Mouse (Mus musculus) limb, embryonic 10.5 days (tissue): ENCODE data around the gene Chrm3. TPM values are rescaled to one million over a fixed set of nuclear protein-coding genes. Genes with fewer than 3 reads are reported as not detected.

Experiments
- DNase-seq: peaks from one replicate; pipeline ENCODE4 v3.0.0-alpha.2; 2017; ENCODE audit warnings: low spot score
- H3K27ac ChIP-seq: fragments of 300-500 bp; sonication (generic); 2 replicates; pipeline ENCODE4 v1.5.1; 2016; ENCODE audit warnings: mild to moderate bottlenecking
- H3K27me3 ChIP-seq: fragments of 300-500 bp; sonication (generic); 2 replicates; pipeline ENCODE4 v1.6.1; 2016; ENCODE audit warnings: low read depth, mild to moderate bottlenecking; ENCODE audit not compliant: poor library complexity, severe bottlenecking
- H3K36me3 ChIP-seq: fragments of 300-500 bp; sonication (generic); 2 replicates; pipeline ENCODE4 v1.6.1; 2016; ENCODE audit warnings: mild to moderate bottlenecking, moderate library complexity
- H3K4me1 ChIP-seq: fragments of 300-500 bp; sonication (generic); 2 replicates; pipeline ENCODE4 v1.6.1; 2016
- H3K4me3 ChIP-seq: fragments of 300-500 bp; sonication (generic); 2 replicates; pipeline ENCODE4 v1.5.1; 2016; ENCODE audit warnings: mild to moderate bottlenecking, moderate library complexity
- H3K9me3 ChIP-seq: fragments of 300-500 bp; sonication (generic); replicated peaks from 2 replicates; pipeline ENCODE4 v1.6.1; 2016; ENCODE audit warnings: mild to moderate bottlenecking
- WGBS: fragments of 180-500 bp; shearing (Covaris S2); methylation state at CpG from one replicate; pipeline ENCODE4 v1.1.7; 2016; 5-methylcytosine and 5-hydroxymethylcytosine counted together
- polyA plus RNA-seq: library from polyadenylated mRNA; unstranded; fragments of >200 nt; fragmentation: Nextera tagmentation; extraction: Ambion mirVana; gene quantifications from 2 replicates; pipeline ENCODE4 v1.2.1, GENCODE M21; 2016

Chrm3 gene
- polyA plus RNA-seq, 1 experiment from 2014 or later = not detected

- no peak overlapping the region for H3K27ac ChIP-seq
- WGBS = 88% methylated on average over 4 of the region's 4 CpGs
Measured at GRCm38 (mm10) chr13:10284331-10284730, 76.3 kb downstream of the Chrm3 start.

GRCm38 (mm10) chr13:10274907-10275306, 85.7 kb downstream of the Chrm3 start:
- Histone ChIP-seq H3K27me3 (no peaks in the 10 kb centered on the region), H3K36me3 (no peaks in the 10 kb centered on the region), H3K4me3 (no peak overlapping the region), H3K4me1 (no peaks in the 10 kb centered on the region), H3K27ac (no peak overlapping the region), H3K9me3 (no peaks in the 10 kb centered on the region)
- no peak for DNase-seq
- 81% methylated on average over 1 of the region's 1 CpGs for WGBS

More at GRCm38 (mm10) chr13:10284331-10284730, 76.3 kb downstream of the Chrm3 start:
- Histone ChIP-seq H3K27me3 (no peaks in the 10 kb centered on the region), H3K4me1 (no peaks in the 10 kb centered on the region), H3K4me3 (no peak overlapping the region), H3K9me3 (no peaks in the 10 kb centered on the region), H3K36me3 (no peaks in the 10 kb centered on the region)
- DNase-seq = no peak

- 90% methylated on average over 3 of the region's 3 CpGs for WGBS
- H3K4me3 ChIP-seq = no peak overlapping the region
Measured at GRCm38 (mm10) chr13:10263784-10264183, 96.9 kb downstream of the Chrm3 start.

GRCm38 (mm10) chr13:10253049-10253448, 107.6 kb downstream of the Chrm3 start:
- no peaks in the 10 kb centered on the region for H3K4me1 ChIP-seq
- H3K9me3 ChIP-seq = no peaks in the 10 kb centered on the region
- H3K36me3 ChIP-seq = no peaks in the 10 kb centered on the region
- H3K4me3 ChIP-seq = no peak overlapping the region
- no peaks in the 10 kb centered on the region for H3K27me3 ChIP-seq
- no peak for DNase-seq
- H3K27ac ChIP-seq = no peak overlapping the region

More at GRCm38 (mm10) chr13:10263784-10264183, 96.9 kb downstream of the Chrm3 start:
- DNase-seq = no peak
- no peaks in the 10 kb centered on the region for H3K4me1 ChIP-seq
- no peak overlapping the region for H3K27ac ChIP-seq
- no peaks in the 10 kb centered on the region for H3K9me3 ChIP-seq
- no peaks in the 10 kb centered on the region for H3K36me3 ChIP-seq
- H3K27me3 ChIP-seq = no peaks in the 10 kb centered on the region

GRCm38 (mm10) chr13:10251499-10252179, 109.0 kb downstream of the Chrm3 start:
- H3K27ac ChIP-seq = no peak overlapping the region
- no peaks in the 10 kb centered on the region for H3K4me1 ChIP-seq
- 90% methylated on average over 5 of the region's 5 CpGs for WGBS
- no peaks in the 10 kb centered on the region for H3K27me3 ChIP-seq
- DNase-seq = no peak
- H3K9me3 ChIP-seq = no peaks in the 10 kb centered on the region
- no peak overlapping the region for H3K4me3 ChIP-seq
- no peaks in the 10 kb centered on the region for H3K36me3 ChIP-seq

GRCm38 (mm10) chr13:10244243-10244998, 116.2 kb downstream of the Chrm3 start:
- DNase-seq = no peak

GRCm38 (mm10) chr13:10240238-10240637, 120.4 kb downstream of the Chrm3 start:
- H3K27me3 ChIP-seq = no peaks in the 10 kb centered on the region
- no peak overlapping the region for H3K4me3 ChIP-seq
- no peak overlapping the region for H3K27ac ChIP-seq
- H3K4me1 ChIP-seq = no peaks in the 10 kb centered on the region
- no peak for DNase-seq
- H3K36me3 ChIP-seq = no peaks in the 10 kb centered on the region
- WGBS = 87% methylated on average over 3 of the region's 3 CpGs
- no peaks in the 10 kb centered on the region for H3K9me3 ChIP-seq

More at GRCm38 (mm10) chr13:10244243-10244998, 116.2 kb downstream of the Chrm3 start:
- Histone ChIP-seq H3K27me3 (no peaks in the 10 kb centered on the region), H3K4me1 (no peaks in the 10 kb centered on the region), H3K36me3 (no peaks in the 10 kb centered on the region), H3K9me3 (no peaks in the 10 kb centered on the region), H3K27ac (no peak overlapping the region), H3K4me3 (no peak overlapping the region)
- WGBS = 75% methylated on average over 1 of the region's 1 CpGs

- no peak overlapping the region for H3K27ac ChIP-seq
- H3K4me1 ChIP-seq = no peaks in the 10 kb centered on the region
- H3K27me3 ChIP-seq = no peaks in the 10 kb centered on the region
- 89% methylated on average over 4 of the region's 4 CpGs for whole genome bisulfite sequencing
- no peaks in the 10 kb centered on the region for H3K36me3 ChIP-seq
- no peak for DNase-seq
- no peak overlapping the region for H3K4me3 ChIP-seq
- H3K9me3 ChIP-seq = no peaks in the 10 kb centered on the region
Measured at GRCm38 (mm10) chr13:10239825-10240224, 120.8 kb downstream of the Chrm3 start.

GRCm38 (mm10) chr13:10237616-10238015, 123.0 kb downstream of the Chrm3 start:
- Histone ChIP-seq H3K27me3 (no peaks in the 10 kb centered on the region), H3K4me3 (no peak overlapping the region), H3K36me3 (no peaks in the 10 kb centered on the region), H3K4me1 (no peaks in the 10 kb centered on the region), H3K27ac (no peak overlapping the region), H3K9me3 (no peaks in the 10 kb centered on the region)
- 83% methylated on average over 2 of the region's 2 CpGs for WGBS
- DNase-seq = no peak

- Histone ChIP-seq H3K9me3 (no peaks in the 10 kb centered on the region), H3K4me1 (no peaks in the 10 kb centered on the region), H3K4me3 (no peak overlapping the region), H3K27me3 (no peaks in the 10 kb centered on the region), H3K36me3 (no peaks in the 10 kb centered on the region), H3K27ac (no peak overlapping the region)
- DNase-seq = no peak
- 89% methylated on average over 4 of the region's 4 CpGs for WGBS
Measured at GRCm38 (mm10) chr13:10236279-10236678, 124.4 kb downstream of the Chrm3 start.

GRCm38 (mm10) chr13:10235391-10236169, 125.1 kb downstream of the Chrm3 start:
- no peak overlapping the region for H3K27ac ChIP-seq
- H3K9me3 ChIP-seq = no peaks in the 10 kb centered on the region
- no peaks in the 10 kb centered on the region for H3K36me3 ChIP-seq
- H3K4me3 ChIP-seq = no peak overlapping the region
- 88% methylated on average over 5 of the region's 5 CpGs for WGBS
- no peaks in the 10 kb centered on the region for H3K27me3 ChIP-seq
- no peaks in the 10 kb centered on the region for H3K4me1 ChIP-seq
- no peak for DNase-seq

GRCm38 (mm10) chr13:10220403-10220802, 140.2 kb downstream of the Chrm3 start:
- no peaks in the 10 kb centered on the region for H3K27me3 ChIP-seq
- H3K27ac ChIP-seq = no peak overlapping the region
- 88% methylated on average over 4 of the region's 4 CpGs for WGBS
- DNase-seq = no peak
- no peaks in the 10 kb centered on the region for H3K4me1 ChIP-seq
- H3K36me3 ChIP-seq = no peaks in the 10 kb centered on the region
- H3K9me3 ChIP-seq = no peaks in the 10 kb centered on the region
- H3K4me3 ChIP-seq = no peak overlapping the region

GRCm38 (mm10) chr13:10212112-10212511, 148.5 kb downstream of the Chrm3 start:
- Histone ChIP-seq H3K9me3 (no peaks in the 10 kb centered on the region), H3K27ac (no peak overlapping the region), H3K36me3 (no peaks in the 10 kb centered on the region), H3K27me3 (no peaks in the 10 kb centered on the region), H3K4me3 (no peak overlapping the region), H3K4me1 (0 out of 2 replicates have a peak, but pooled peaks cover 4% of the 10 kb centered on the region)
- WGBS = 84% methylated on average over 2 of the region's 2 CpGs
- DNase-seq = no peak
